Mouse (Mus musculus): ENCODE data around the gene Hoxa11.

DNA sequence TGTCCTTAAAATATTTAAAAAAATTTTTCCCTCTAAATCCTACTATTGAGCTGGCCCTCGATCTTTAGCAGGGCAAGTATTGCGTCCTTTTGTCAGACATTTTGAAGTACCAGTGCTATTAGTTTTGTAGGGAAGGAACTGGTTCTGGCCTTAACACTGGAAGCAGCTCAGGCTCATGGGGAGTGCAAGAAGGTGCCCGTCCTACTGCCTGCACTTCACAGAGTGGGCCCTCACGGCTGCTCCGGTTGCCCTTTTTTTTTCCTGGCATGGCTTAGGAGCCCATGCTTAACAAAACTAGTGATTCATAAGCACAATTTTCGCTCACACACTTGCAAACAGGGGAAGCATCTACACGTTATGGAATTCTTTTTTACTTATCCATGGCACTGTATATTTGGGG is 6.6 kb downstream of the Hoxa11 start:
- TF ChIP-seq CTCF (IDR thresholded peaks at IDR 0.05; ENCODE audit: borderline replicate concordance, control insufficient read depth, extremely low read depth, insufficient read depth, low read length, poor library complexity) (no peak), POLR2A (IDR thresholded peaks at IDR 0.05; ENCODE audit: control insufficient read depth, extremely low read depth, insufficient read depth, low read length, poor library complexity) (no peak)

All from thymus, adult 2 months (tissue).